Mouse (Mus musculus) cerebellum, adult 2 months (tissue): ENCODE data around the gene Aldob.

Experiments used
- CTCF ChIP-seq: fragments of 200-500 bp; IDR thresholded peaks from 2 replicates; pipeline ENCODE4 v1.5.1; 2011; ENCODE audit warnings: low read depth, mild to moderate bottlenecking, control low read depth, low read length, moderate library complexity, borderline replicate concordance; ENCODE audit not compliant: insufficient read depth
- POLR2A ChIP-seq: fragments of 200-500 bp; IDR thresholded peaks from 2 replicates; pipeline ENCODE4 v1.6.1; 2011; ENCODE audit warnings: low read length, control low read depth, borderline replicate concordance; ENCODE audit not compliant: insufficient read depth

DNA sequence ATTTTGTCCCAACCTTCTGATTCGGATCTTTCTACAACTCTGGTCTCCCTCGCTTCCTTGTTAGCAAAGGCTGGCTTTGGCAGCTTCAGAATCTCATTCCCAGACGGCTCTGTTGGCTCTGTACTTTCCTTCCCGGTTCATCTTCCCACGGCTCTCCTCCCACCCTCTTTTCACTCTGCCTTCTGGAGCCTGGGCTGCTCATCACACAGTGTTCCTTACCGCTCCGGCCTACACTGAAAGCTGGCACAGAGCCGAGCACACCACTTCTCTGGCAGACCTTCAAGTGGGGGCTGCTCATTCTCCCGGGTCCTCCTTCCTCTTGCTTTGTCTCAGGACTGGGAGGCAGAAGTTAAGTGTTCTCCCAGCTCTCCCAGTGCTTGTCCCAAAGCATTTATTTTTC lies 26.8 kb downstream of the Aldob start:
- TF ChIP-seq POLR2A: no peak
- TF ChIP-seq CTCF: no peak
